Mouse (Mus musculus): ENCODE data around the gene Tspan18.

GRCm38 (mm10) chr2:93191488-93192181, 142.7 kb downstream of the Tspan18 start:
- TF ChIP-seq CTCF (IDR thresholded peaks at IDR 0.05; ENCODE audit: borderline replicate concordance, extremely low read depth, insufficient read depth, insufficient read length) (no peak), POLR2A (IDR thresholded peaks at IDR 0.05; ENCODE audit: borderline replicate concordance, extremely low read depth, insufficient read depth, insufficient read length, poor library complexity, severe bottlenecking) (no peak)

Measured in brain, embryonic 14.5 days (tissue).